Mouse (Mus musculus) embryonic facial prominence, embryonic 14.5 days (tissue): ENCODE data around the gene Stk24. TPM values are rescaled to one million over a fixed set of nuclear protein-coding genes. Genes with fewer than 3 reads are reported as not detected.
A peak's percentile ranks its signal among the peaks of the same experiment; 100 is the strongest.

ENCODE experiments used
- ATAC-seq: fragments of 200-750 bp; cut with Nextera tagmentation; 2 replicates; pipeline ENCODE4 v1.8.0; 2017; ENCODE audit warnings: low read depth, moderate number of reproducible peaks, moderate TSS enrichment
- DNase-seq: peaks from one replicate; pipeline ENCODE4 v3.0.0-alpha.2; 2015; ENCODE audit warnings: low spot score
- H3K27ac ChIP-seq: fragments of 300-500 bp; sonication (generic); replicated peaks from 2 replicates; pipeline ENCODE4 v1.5.1; 2014; ENCODE audit warnings: low read depth, mild to moderate bottlenecking, low read length, moderate library complexity
- H3K27me3 ChIP-seq: fragments of 300-500 bp; sonication (generic); replicated peaks from 2 replicates; pipeline ENCODE4 v1.6.1; 2014; ENCODE audit warnings: low read length; ENCODE audit not compliant: control insufficient read depth, insufficient read depth
- H3K36me3 ChIP-seq: fragments of 300-500 bp; sonication (generic); 2 replicates; pipeline ENCODE4 v1.6.1; 2014; ENCODE audit warnings: low read length, mixed read lengths; ENCODE audit not compliant: control insufficient read depth, insufficient read depth
- H3K4me1 ChIP-seq: fragments of 300-500 bp; sonication (generic); 2 replicates; pipeline ENCODE4 v1.6.1; 2014; ENCODE audit warnings: antibody characterized with exemption, low read length; ENCODE audit not compliant: control insufficient read depth, insufficient read depth
- H3K4me2 ChIP-seq: fragments of 300-500 bp; sonication (generic); 2 replicates; pipeline ENCODE4 v1.6.1; 2014; ENCODE audit warnings: low read depth, mild to moderate bottlenecking, low read length, moderate library complexity, mixed read lengths
- H3K4me3 ChIP-seq: fragments of 300-500 bp; sonication (generic); 2 replicates; pipeline ENCODE4 v1.5.1; 2014; ENCODE audit warnings: low read depth, mild to moderate bottlenecking, low read length
- H3K9ac ChIP-seq: fragments of 300-500 bp; sonication (generic); 2 replicates; pipeline ENCODE4 v1.6.1; 2014; ENCODE audit warnings: low read depth, mild to moderate bottlenecking, low read length, moderate library complexity, mixed read lengths
- H3K9me3 ChIP-seq: fragments of 300-500 bp; sonication (generic); 2 replicates; pipeline ENCODE4 v1.6.1; 2016; ENCODE audit warnings: low read length; ENCODE audit not compliant: control insufficient read depth
- WGBS: fragments of 180-500 bp; shearing (Covaris S2); extraction: QIAGEN DNeasy Blood & Tissue Kit; methylation state at CpG from one replicate; pipeline ENCODE4 v1.1.7; 2014; 5-methylcytosine and 5-hydroxymethylcytosine counted together
- polyA plus RNA-seq: library from polyadenylated mRNA; unstranded; fragments of >200 nt; fragmentation: Nextera tagmentation; extraction: Ambion mirVana; gene quantifications from 2 replicates; pipeline ENCODE4 v1.2.1, GENCODE M21; 2014

The Stk24 gene
- polyA plus RNA-seq, 1 experiment from 2014 or later, result 38.9 TPM

- no peak for DNase-seq
- Histone ChIP-seq H3K36me3 (peaks cover 75% of the 10 kb centered on the region), H3K4me3 (no peak overlapping the region), H3K9ac (no peak overlapping the region), H3K27me3 (no peaks in the 10 kb centered on the region), H3K27ac (no peak overlapping the region), H3K4me2 (no peak overlapping the region), H3K9me3 (no peaks in the 10 kb centered on the region), H3K4me1 (no peaks in the 10 kb centered on the region)
- ATAC-seq, result no peak
- WGBS, result 76% methylated on average over 8 of the region's 8 CpGs
Observed at GRCm38 (mm10) chr14:121267801-121268200, 112.0 kb downstream of the Stk24 start.

- no peak for ATAC-seq
- Histone ChIP-seq H3K27ac (no peak overlapping the region), H3K4me3 (no peak overlapping the region), H3K4me2 (no peak overlapping the region), H3K27me3 (no peaks in the 10 kb centered on the region), H3K9me3 (no peaks in the 10 kb centered on the region), H3K4me1 (peaks cover 3% of the 10 kb centered on the region; the same call in 1 of the 2 replicates), H3K36me3 (peaks cover 71% of the 10 kb centered on the region), H3K9ac (no peak overlapping the region)
- WGBS, result 78% methylated on average over 6 of the region's 6 CpGs
- DNase-seq, result no peak
Observed at GRCm38 (mm10) chr14:121264453-121264852, 115.4 kb downstream of the Stk24 start.

GRCm38 (mm10) chr14:121263912-121264311, 115.9 kb downstream of the Stk24 start:
- peaks cover 65% of the 10 kb centered on the region for H3K36me3 ChIP-seq
- no peaks in the 10 kb centered on the region for H3K27me3 ChIP-seq
- H3K4me2 ChIP-seq, result no peak overlapping the region
- H3K9ac ChIP-seq, result no peak overlapping the region
- H3K4me1 ChIP-seq, result peaks cover 3% of the 10 kb centered on the region; the same call in 1 of the 2 replicates
- no peak for ATAC-seq
- no peak overlapping the region for H3K4me3 ChIP-seq
- DNase-seq, result no peak
- WGBS, result 80% methylated on average over 2 of the region's 2 CpGs
- no peaks in the 10 kb centered on the region for H3K9me3 ChIP-seq
- no peak overlapping the region for H3K27ac ChIP-seq

DNA sequence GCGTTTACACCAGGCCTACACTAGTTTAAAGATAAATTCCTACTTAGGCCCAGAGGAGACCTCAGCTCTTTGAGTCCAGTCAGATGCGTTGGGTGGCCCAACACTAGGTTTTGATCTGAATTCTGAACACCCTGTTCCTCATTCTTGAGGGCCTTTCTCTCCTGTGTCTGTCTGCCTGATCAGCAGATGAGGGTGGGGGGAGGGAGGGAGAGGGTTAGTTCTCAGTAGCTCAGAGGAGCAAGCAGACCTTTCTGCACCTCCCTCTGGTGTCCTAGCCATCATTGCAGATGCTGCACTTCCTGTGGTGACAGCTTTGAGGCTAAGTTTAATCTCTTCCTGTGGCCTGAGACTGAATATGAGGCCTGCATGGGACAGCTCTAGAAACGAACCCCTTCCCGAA, 117.2 kb downstream of the Stk24 start:
- ATAC-seq, result no peak
- H3K4me1 ChIP-seq, result peaks cover 3% of the 10 kb centered on the region; the same call in 1 of the 2 replicates
- no peak overlapping the region for H3K4me2 ChIP-seq
- H3K4me3 ChIP-seq, result no peak overlapping the region
- no peaks in the 10 kb centered on the region for H3K27me3 ChIP-seq
- no peak for DNase-seq
- no peaks in the 10 kb centered on the region for H3K9me3 ChIP-seq
- WGBS, result 65% methylated on average over 4 of the region's 4 CpGs
- H3K36me3 ChIP-seq, result peaks cover 64% of the 10 kb centered on the region
- H3K27ac ChIP-seq, result no peak overlapping the region
- no peak overlapping the region for H3K9ac ChIP-seq

DNA sequence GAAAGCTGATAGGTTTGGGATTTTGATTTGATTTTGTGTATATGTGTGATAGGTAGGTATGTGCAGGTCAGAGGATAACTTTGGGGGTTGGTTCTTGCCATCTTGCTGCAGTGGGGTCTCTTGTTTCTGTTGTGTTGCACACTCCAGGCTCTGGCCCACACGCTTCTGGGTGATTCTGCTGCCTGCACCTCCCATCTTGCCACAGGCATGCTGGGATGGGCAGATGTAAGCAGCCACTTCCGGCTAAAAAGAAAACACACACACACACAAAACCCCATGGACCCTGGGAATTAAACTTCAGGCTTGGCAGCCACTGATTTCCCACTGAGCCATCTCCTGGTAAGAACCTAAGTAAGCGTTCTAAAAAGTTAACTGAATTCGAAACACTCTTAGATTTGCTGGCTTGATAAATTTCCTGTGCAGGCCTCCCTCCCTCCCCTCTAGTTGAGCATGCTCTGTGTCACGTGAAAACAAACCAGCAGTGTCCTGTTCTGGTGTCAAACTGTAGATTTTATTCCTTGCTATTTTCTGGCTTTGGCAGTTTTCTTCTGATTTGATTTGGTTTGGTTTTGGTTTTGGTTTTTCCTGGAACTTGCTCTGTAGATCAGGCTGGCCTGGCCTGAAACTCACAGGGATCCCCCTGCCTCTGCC, 118.5 kb downstream of the Stk24 start:
- Histone ChIP-seq H3K27me3 (no peaks in the 10 kb centered on the region), H3K9me3 (no peaks in the 10 kb centered on the region), H3K9ac (no peak overlapping the region; the same call in 1 of the 2 replicates), H3K4me2 (no peak overlapping the region), H3K4me3 (no peak overlapping the region), H3K36me3 (peaks cover 67% of the 10 kb centered on the region), H3K4me1 (peaks cover 3% of the 10 kb centered on the region; the same call in 1 of the 2 replicates), H3K27ac (peak overlapping the region; percentile 48)
- DNase-seq, result no peak
- WGBS, result 46% methylated on average over 5 of the region's 5 CpGs
- ATAC-seq, result no peak

- H3K27me3 ChIP-seq, result no peaks in the 10 kb centered on the region
- no peak overlapping the region for H3K4me2 ChIP-seq
- DNase-seq (peak; percentile 66), ATAC-seq (0 out of 2 replicates have a peak, but pooled peaks have one; percentile 51)
- no peaks in the 10 kb centered on the region for H3K9me3 ChIP-seq
- H3K9ac ChIP-seq, result no peak overlapping the region
- H3K4me1 ChIP-seq, result peaks cover 3% of the 10 kb centered on the region; the same call in 1 of the 2 replicates
- H3K4me3 ChIP-seq, result no peak overlapping the region
- no peak overlapping the region for H3K27ac ChIP-seq
- WGBS, result 48% methylated on average over 7 of the region's 7 CpGs
- peaks cover 82% of the 10 kb centered on the region for H3K36me3 ChIP-seq
Observed at GRCm38 (mm10) chr14:121259789-121260188, 120.0 kb downstream of the Stk24 start.

DNA sequence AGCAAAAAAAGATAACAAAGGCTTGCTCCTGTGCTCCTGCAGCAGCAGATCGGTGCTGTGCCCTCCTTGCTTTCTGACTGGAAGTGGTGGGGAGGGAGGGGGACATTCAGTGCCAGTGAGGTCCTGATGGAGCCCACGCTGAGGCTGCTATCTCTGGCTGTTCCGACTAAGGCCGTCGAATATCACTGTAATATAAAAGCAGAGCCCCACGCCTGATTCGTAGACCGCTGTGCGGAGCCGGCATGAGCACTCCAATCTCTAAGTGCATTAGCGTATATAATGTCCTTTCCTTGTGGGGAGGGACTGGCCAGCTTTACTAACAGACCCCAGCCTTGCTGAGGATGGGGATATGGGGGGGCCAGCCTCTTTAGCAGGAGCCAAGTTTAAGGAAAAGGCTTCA, 120.5 kb downstream of the Stk24 start:
- 76% methylated on average over 11 of the region's 11 CpGs for WGBS
- 0 out of 2 replicates have a peak overlapping the region, but pooled peaks have one; percentile 28 for H3K27ac ChIP-seq

GRCm38 (mm10) chr14:121256896-121257295, 122.9 kb downstream of the Stk24 start:
- H3K4me1 ChIP-seq, result peaks cover 3% of the 10 kb centered on the region; the same call in 1 of the 2 replicates
- no peak overlapping the region for H3K4me3 ChIP-seq
- 84% methylated on average over 7 of the region's 7 CpGs for WGBS
- H3K4me2 ChIP-seq, result no peak overlapping the region
- peaks cover 62% of the 10 kb centered on the region for H3K36me3 ChIP-seq
- no peak overlapping the region for H3K27ac ChIP-seq
- H3K9ac ChIP-seq, result no peak overlapping the region
- no peaks in the 10 kb centered on the region for H3K27me3 ChIP-seq
- ATAC-seq, result no peak
- no peaks in the 10 kb centered on the region for H3K9me3 ChIP-seq
- DNase-seq, result no peak

More for the DNA sequence above, 120.5 kb downstream of the Stk24 start:
- H3K4me1 ChIP-seq, result peaks cover 3% of the 10 kb centered on the region; the same call in 1 of the 2 replicates
- no peak overlapping the region for H3K4me3 ChIP-seq
- peaks cover 80% of the 10 kb centered on the region for H3K36me3 ChIP-seq
- H3K4me2 ChIP-seq, result no peak overlapping the region
- no peaks in the 10 kb centered on the region for H3K27me3 ChIP-seq
- DNase-seq, result no peak
- H3K9ac ChIP-seq, result no peak overlapping the region
- ATAC-seq, result no peak
- H3K9me3 ChIP-seq, result no peaks in the 10 kb centered on the region

- DNase-seq, result no peak
- 92% methylated on average over 13 of the region's 13 CpGs for WGBS
- H3K36me3 ChIP-seq, result peaks cover 54% of the 10 kb centered on the region
Observed at GRCm38 (mm10) chr14:121255469-121255868, 124.3 kb downstream of the Stk24 start.

More at GRCm38 (mm10) chr14:121255469-121255868, 124.3 kb downstream of the Stk24 start:
- H3K27me3 ChIP-seq, result no peaks in the 10 kb centered on the region
- no peak overlapping the region for H3K4me2 ChIP-seq
- H3K4me3 ChIP-seq, result no peak overlapping the region
- H3K27ac ChIP-seq, result no peak overlapping the region
- no peaks in the 10 kb centered on the region for H3K9me3 ChIP-seq
- ATAC-seq, result no peak
- no peaks in the 10 kb centered on the region; the same call in 1 of the 2 replicates for H3K4me1 ChIP-seq
- no peak overlapping the region for H3K9ac ChIP-seq
